Mouse (Mus musculus) right cerebral cortex, adult 2 months (tissue): ENCODE measurements around the gene Zbtb8a.
A peak's percentile ranks its signal among the peaks of the same experiment; 100 is the strongest.
"Not testable (repeated sequence)": the region's sequence is repeated elsewhere in the genome, so short reads cannot be mapped to it uniquely, and the experiment has no call there.

Experiments
- DNase-seq, 2 experiments: peaks; one replicate each; pipeline ENCODE4 v3.0.0; 2021 to 2022; ENCODE audit warnings: low spot score in 2 of 2

The Zbtb8a gene

GRCm38 (mm10) chr4:129377601-129378390, at the start of gene Zbtb8a:
Gene Zbtb8a (minus strand): TSS chr4:129378116.
- DNase-seq = peak; percentile 21 to 38

GRCm38 (mm10) chr4:129418321-129418720, 40.4 kb upstream of the Zbtb8a start:
- DNase-seq = no peak

GRCm38 (mm10) chr4:129416478-129416877, 38.6 kb upstream of the Zbtb8a start:
- no peak for DNase-seq

- no peak for DNase-seq
Measured at GRCm38 (mm10) chr4:129415892-129416291, 38.0 kb upstream of the Zbtb8a start.

- DNase-seq = no peak
Measured at GRCm38 (mm10) chr4:129410991-129411390, 33.1 kb upstream of the Zbtb8a start.

GRCm38 (mm10) chr4:129410532-129410931, 32.6 kb upstream of the Zbtb8a start:
- DNase-seq = not testable (repeated sequence)

GRCm38 (mm10) chr4:129406447-129406846, 28.5 kb upstream of the Zbtb8a start:
- DNase-seq = peak; percentile 17 to 35

- no peak for DNase-seq
Measured at GRCm38 (mm10) chr4:129399813-129400212, 21.9 kb upstream of the Zbtb8a start.

GRCm38 (mm10) chr4:129396960-129397359, 19.0 kb upstream of the Zbtb8a start:
- no peak for DNase-seq

- no peak for DNase-seq
Measured at GRCm38 (mm10) chr4:129394089-129394870, 16.4 kb upstream of the Zbtb8a start.

- no peak for DNase-seq
Measured at GRCm38 (mm10) chr4:129390936-129391557, 13.1 kb upstream of the Zbtb8a start.

GRCm38 (mm10) chr4:129390216-129390743, 12.4 kb upstream of the Zbtb8a start:
- DNase-seq = no peak

- no peak for DNase-seq
Measured at GRCm38 (mm10) chr4:129388404-129388803, 10.5 kb upstream of the Zbtb8a start.

- DNase-seq = no peak
Measured at GRCm38 (mm10) chr4:129386989-129387388, 9.1 kb upstream of the Zbtb8a start.

GRCm38 (mm10) chr4:129386269-129386946, 8.5 kb upstream of the Zbtb8a start:
- DNase-seq = no peak

GRCm38 (mm10) chr4:129385685-129386084, 7.8 kb upstream of the Zbtb8a start:
- no peak for DNase-seq

- DNase-seq = no peak
Measured at GRCm38 (mm10) chr4:129384440-129384839, 6.5 kb upstream of the Zbtb8a start.

- no peak for DNase-seq
Measured at GRCm38 (mm10) chr4:129383586-129383985, 5.7 kb upstream of the Zbtb8a start.

- DNase-seq = no peak
Measured at GRCm38 (mm10) chr4:129382488-129382887, 4.6 kb upstream of the Zbtb8a start.

- DNase-seq = no peak
Measured at GRCm38 (mm10) chr4:129382029-129382428, 4.1 kb upstream of the Zbtb8a start.

GRCm38 (mm10) chr4:129381148-129381547, 3.2 kb upstream of the Zbtb8a start:
- DNase-seq = no peak

- no peak for DNase-seq
Measured at GRCm38 (mm10) chr4:129379805-129380204, 1.9 kb upstream of the Zbtb8a start.
